Mouse (Mus musculus) adrenal gland, postnatal 14 days (tissue): ENCODE results near the gene Scgb1b20. TPM values are rescaled to one million over a fixed set of nuclear protein-coding genes. Genes with fewer than 3 reads are reported as not detected.
"Not testable (repeated sequence)": the region's sequence is repeated elsewhere in the genome, so short reads cannot be mapped to it uniquely, and the experiment has no call there.

Source experiments
- DNase-seq: peaks from one replicate; pipeline ENCODE4 v3.0.0; 2021; ENCODE audit warnings: mixed read lengths
- long read RNA-seq, 2 experiments: library from polyadenylated mRNA; stranded (forward); transcript quantifications; one replicate each; pipeline ENCODE4 v2.0.0; 2021
- total RNA-seq: library from RNA; stranded (reverse); gene quantifications from 2 replicates; pipeline ENCODE4 v1.2.3, GENCODE M21; 2021

Scgb1b20 gene
- not detected in 2 replicates for total RNA-seq
- long read RNA-seq, experiment 1 = 0 reads
- long read RNA-seq, experiment 2 = 0 reads

- DNase-seq = not testable (repeated sequence)
Observed at GRCm38 (mm10) chr7:33372934-33373333, at the start of gene Scgb1b20. Scgb1b20 (plus strand) TSS chr7:33373234.

- DNase-seq = not testable (repeated sequence)
Observed at GRCm38 (mm10) chr7:33366222-33366621, 6.8 kb upstream of the Scgb1b20 start, which contains the start of gene Scgb2b20. Scgb2b20 (minus strand) TSS chr7:33366322.

GRCm38 (mm10) chr7:33399749-33400148, 26.7 kb downstream of the Scgb1b20 start:
- not testable (repeated sequence) for DNase-seq

- no peak for DNase-seq
Observed at GRCm38 (mm10) chr7:33401650-33402049, 28.6 kb downstream of the Scgb1b20 start.

- DNase-seq = not testable (repeated sequence)
Observed at GRCm38 (mm10) chr7:33409681-33410080, 36.6 kb downstream of the Scgb1b20 start.

Other genes starting within 250 kb of the Scgb1b20 start
- not detected in 2 replicates for gene Scgb2b18, start 199.4 kb upstream of the Scgb1b20 start, total RNA-seq
- gene Scgb1b18, start 187.7 kb upstream of the Scgb1b20 start, total RNA-seq = not detected in 2 replicates
- not detected in 2 replicates for gene Scgb2b19, start 92.9 kb upstream of the Scgb1b20 start, total RNA-seq
- gene Scgb1b19, start 85.9 kb upstream of the Scgb1b20 start, total RNA-seq = not detected in 2 replicates
- not detected in 2 replicates for gene Scgb2b20, start 6.9 kb upstream of the Scgb1b20 start, total RNA-seq
- gene Scgb2b21, start 147.2 kb downstream of the Scgb1b20 start, total RNA-seq = not detected in 2 replicates